Mouse (Mus musculus): Measurements from ENCODE around the gene Rin1.
"Not testable (repeated sequence)": the region's sequence is repeated elsewhere in the genome, so short reads cannot be mapped to it uniquely, and the experiment has no call there.

Rin1 gene

DNA sequence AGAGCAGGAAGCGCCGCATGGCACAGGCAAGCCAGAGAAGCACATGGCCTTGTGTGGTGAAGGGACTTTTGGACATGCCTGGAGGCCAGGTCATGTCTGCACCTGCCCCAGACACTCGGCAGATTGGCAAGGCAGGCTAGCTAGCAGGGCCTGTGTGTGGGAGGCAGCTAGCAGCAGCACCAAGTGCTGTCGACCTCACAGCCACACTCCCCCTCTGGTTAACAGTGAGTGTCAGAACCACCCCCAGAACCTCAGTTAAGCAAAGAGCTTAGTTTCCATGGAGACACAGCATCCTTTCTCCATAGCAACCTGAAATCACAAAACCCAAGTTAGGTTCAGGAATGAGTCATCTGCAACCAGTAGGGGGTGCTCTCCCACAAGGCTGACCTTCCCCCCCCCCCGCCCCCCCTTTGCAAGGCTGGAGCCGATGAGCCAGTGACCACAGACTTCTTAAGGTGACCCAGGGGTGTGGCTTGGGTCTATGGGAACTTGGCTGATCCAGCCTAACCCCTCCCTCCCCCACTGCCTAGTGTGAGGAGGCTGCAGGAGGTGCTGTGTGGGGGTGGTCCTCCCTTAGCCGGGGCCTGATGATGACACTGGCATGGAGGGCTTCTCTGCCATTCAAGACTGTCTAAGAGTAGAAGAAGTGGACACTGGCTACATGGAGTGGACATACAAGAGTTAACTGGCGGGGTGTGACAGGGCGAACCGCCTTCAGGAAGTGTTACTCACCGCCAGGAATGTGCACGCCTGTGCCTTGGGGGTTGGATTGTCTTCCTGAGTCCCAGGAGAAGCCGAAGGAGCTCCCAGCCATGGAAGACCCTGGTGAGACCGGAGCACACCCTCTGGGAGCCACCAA, at the start of gene Rin1:
Gene Rin1 (plus strand): TSS at position 435 of the 859 bp plus-strand sequence.
- DNase-seq (ENCODE audit: low read depth, low spot score), result no peak

- DNase-seq (ENCODE audit: low read depth, low spot score), result peak; percentile 66
These were observed 48.4 kb upstream of the Rin1 start for GRCm38 (mm10) chr19:5001666-5002406.

- DNase-seq (ENCODE audit: low read depth, low spot score), result not testable (repeated sequence)
These were observed 46.6 kb upstream of the Rin1 start for GRCm38 (mm10) chr19:5003644-5004043.

DNA sequence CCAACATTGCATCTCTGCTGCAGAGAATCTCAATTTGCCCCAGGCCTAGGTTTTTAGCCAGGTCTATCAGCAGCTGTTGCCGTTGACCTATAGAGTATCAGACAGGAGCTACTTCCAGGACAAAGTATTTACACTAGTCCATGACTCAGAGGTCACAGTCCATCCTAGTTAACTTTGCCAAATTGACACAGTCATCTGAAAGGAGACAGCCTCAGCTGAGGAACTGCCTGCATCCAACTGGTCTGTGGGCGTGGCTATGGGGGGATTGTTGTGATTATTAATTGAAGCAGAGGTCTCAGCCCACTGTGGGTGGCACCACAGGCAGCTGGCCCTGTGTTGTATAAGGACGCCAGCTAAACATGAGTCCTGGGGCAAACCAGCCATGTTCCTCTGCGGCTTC, 45.4 kb upstream of the Rin1 start:
- no peak for DNase-seq (ENCODE audit: low read depth, low spot score)

DNA sequence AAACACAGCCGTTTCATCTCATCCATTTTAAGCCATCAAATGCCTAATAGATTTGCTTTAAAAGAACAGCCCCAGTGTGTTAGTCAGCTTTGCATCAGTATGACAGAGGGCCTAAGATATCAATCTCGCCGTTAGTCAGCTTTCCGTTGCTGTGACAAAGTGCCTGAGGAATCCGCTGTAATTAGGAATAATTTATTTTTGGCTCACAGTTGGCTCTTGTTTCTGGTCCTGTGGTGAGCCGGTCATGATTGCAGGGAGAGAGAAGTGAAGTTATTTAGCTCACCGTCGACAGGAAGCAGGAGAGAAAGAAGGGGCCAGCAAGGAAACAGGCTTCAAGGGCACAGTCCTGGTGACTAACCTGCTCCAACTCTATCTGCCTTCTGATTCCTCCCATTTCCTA, 37.1 kb upstream of the Rin1 start:
- no peak for DNase-seq (ENCODE audit: low read depth, low spot score)

DNA sequence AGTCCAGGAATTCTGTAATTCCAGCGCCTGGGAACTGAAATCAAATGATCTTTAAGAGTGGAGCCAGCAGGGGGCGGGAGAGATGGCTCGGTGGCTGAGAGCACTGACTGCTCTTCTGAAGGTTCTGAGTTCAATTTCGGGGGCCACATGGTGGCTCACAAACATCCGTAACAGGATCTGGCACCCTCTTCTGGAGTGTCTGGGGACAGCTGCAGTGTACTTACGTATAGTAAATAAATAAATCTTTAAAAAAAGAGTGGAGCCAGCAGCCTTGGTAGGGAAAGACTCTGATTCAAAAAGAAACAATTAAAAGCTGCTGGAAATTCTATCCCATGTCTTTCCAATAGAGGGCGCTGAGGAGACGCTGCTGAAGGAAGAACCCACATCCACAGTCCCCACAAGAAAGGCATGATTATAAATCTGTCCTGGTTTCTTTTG, 35.3 kb upstream of the Rin1 start:
- DNase-seq (ENCODE audit: low read depth, low spot score), result no peak

GRCm38 (mm10) chr19:5016221-5016742, 34.0 kb upstream of the Rin1 start:
- no peak for DNase-seq (ENCODE audit: low read depth, low spot score)

DNA sequence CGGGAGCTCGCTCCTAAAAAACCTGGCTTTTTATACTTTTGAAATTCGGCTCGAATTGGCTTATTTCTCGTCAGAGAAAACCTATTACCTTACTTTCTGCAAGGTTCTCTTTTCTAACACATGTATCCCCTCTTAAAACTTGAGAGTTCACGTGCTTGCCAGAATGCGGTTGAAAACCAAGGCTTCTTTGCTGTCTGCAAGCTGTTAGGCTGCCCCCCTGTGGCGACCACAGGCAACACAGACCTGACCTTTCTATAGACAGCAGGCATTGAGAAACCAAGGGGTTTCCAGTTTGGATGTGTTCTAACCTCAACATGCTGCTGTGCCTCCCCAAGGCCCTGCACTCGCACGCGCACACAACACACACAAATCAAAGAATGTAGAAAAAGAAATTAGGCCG, 33.5 kb upstream of the Rin1 start:
- no peak for DNase-seq (ENCODE audit: low read depth, low spot score)

DNA sequence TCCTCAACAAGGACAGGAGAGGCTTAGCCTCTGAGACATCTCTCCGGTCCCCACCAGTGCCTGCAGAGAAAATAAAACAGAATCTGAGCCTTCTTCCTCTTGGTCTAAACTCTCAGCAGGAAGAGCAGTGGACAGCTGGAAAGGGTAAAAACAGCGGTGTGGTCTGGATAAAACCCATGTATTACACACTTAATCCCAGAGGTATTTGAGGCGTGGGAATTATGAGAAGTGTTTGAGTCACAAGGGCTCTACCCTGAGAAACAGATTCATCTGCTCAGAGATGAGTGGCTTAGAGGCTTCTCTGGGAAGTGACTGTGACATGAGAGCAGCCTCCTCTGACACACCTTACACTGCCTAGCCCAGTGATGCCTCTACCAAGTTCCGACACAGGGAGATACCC, 32.7 kb upstream of the Rin1 start:
- no peak for DNase-seq (ENCODE audit: low read depth, low spot score)

GRCm38 (mm10) chr19:5018191-5018590, 32.1 kb upstream of the Rin1 start:
- DNase-seq (ENCODE audit: low read depth, low spot score), result no peak

GRCm38 (mm10) chr19:5021416-5021815, 28.9 kb upstream of the Rin1 start:
- DNase-seq (ENCODE audit: low read depth, low spot score), result no peak

GRCm38 (mm10) chr19:5023621-5024479, 26.4 kb upstream of the Rin1 start, which contains the start of gene Slc29a2:
Gene Slc29a2, plus strand, starts transcription at chr19:5023860.
- peak; percentile 77 for DNase-seq (ENCODE audit: low read depth, low spot score)

DNA sequence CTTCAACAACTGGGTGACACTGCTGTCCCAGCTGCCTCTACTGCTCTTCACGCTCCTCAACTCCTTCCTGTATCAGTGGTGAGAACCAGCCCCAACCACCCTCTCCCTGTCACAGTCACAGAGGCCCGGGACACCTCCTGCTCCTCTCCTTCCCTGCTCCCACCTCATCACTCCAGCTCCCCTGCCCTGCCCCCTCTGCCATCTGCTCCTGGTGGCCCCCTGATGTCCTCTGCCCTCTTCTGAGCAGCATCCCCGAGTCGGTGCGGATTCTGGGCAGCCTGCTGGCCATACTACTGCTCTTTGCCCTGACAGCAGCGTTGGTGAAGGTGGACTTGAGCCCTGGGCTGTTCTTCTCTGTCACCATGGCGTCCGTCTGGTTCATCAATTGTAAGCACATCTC, 24.2 kb upstream of the Rin1 start:
- DNase-seq (ENCODE audit: low read depth, low spot score), result no peak

GRCm38 (mm10) chr19:5032686-5033085, 17.6 kb upstream of the Rin1 start:
- DNase-seq (ENCODE audit: low read depth, low spot score), result no peak

GRCm38 (mm10) chr19:5036577-5036976, 13.7 kb upstream of the Rin1 start:
- DNase-seq (ENCODE audit: low read depth, low spot score), result no peak

DNA sequence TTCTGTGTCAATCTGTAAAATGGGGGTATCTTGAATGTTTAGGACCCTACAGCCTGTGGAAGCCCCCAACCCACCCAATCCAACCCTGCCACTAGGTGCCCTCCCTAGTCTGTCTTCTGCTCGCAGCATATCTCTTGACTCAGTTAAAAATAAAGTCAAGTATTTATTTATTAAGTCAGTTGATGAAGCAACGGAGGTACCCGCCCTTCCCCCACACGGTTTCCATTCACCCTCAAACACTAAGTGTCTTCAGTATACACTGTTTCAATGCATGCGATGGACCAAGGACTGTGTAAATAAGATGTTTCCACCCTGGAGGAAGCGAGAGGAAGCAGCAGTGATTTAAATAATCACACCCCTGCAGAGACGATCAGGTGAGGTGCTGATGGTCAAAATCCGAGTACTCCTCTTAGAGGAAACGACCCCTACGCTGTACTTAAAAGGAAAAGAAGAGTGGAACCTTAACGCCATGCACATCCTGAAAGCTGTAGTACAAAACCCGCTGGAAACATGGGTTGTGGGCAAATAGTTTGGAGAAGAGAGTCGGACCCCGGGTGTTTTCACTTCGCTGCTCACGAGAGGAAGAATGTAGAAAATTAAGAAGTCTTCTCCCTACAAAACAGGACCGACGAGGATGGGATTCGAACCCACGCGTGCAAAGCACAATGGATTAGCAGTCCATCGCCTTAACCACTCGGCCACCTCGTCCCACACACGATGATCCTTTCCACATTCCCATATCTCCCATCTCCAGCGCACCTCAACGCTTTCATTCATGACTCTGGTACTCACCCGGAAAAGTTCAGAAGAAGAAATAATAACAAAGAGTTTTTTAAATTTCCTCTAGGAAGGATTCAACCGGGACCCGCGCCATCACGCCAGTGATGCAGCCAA, 12.4 kb upstream of the Rin1 start:
- peak; percentile 77 for DNase-seq (ENCODE audit: low read depth, low spot score)

DNA sequence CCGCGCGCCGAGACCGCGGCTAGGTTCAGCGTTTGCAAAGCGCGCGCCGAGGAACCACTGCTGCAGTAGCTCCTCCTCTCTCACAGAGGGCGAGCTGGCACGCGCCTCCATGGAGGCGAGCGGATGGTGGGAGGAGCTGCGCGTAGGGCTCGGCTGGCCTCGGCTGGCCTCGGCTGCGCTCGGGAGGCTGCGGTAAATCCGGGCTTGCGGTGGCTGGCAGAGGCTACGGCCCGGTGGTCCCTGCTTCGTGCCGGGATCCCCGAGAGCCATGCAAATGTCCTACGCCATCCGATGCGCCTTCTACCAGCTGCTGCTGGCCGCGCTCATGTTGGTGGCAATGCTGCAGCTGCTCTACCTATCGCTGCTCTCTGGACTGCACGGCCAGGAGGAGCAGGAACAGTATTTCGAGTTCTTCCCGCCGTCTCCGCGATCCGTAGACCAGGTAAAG, 11.5 kb upstream of the Rin1 start, which contains the start of the genes B4gat1 and AC124502.3:
Gene B4gat1 (plus strand): TSS at position 118 of the 448 bp plus-strand sequence.
Gene AC124502.3 (plus strand): TSS at position 183 of the 448 bp plus-strand sequence.
- DNase-seq (ENCODE audit: low read depth, low spot score), result peak; percentile 77

DNA sequence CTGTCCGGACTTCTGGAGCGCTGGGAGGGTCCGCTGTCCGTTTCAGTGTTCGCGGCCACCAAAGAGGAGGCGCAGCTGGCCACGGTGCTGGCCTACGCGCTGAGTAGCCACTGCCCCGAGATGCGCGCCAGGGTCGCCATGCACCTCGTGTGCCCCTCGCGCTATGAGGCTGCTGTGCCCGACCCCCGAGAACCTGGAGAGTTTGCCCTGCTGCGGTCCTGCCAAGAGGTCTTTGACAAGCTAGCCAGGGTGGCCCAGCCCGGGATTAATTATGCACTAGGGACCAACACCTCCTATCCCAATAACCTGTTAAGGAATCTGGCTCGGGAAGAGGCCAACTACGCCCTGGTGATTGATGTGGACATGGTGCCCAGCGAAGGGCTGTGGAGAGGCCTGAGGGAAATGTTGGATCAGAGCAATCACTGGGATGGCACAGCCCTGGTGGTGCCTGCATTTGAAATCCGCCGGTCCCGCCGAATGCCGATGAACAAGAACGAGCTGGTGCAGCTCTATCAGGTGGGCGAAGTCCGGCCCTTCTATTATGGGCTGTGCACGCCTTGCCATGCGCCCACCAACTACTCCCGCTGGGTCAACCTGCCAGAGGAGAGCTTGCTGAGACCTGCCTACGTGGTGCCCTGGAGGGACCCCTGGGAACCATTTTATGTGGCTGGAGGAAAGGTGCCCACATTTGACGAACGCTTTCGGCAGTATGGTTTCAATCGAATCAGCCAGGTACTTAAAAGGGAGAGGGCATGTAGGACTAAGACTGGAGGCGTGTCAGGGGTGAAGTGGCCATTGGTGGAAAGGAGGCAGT, 10.8 kb upstream of the Rin1 start:
- no peak for DNase-seq (ENCODE audit: low read depth, low spot score)

DNA sequence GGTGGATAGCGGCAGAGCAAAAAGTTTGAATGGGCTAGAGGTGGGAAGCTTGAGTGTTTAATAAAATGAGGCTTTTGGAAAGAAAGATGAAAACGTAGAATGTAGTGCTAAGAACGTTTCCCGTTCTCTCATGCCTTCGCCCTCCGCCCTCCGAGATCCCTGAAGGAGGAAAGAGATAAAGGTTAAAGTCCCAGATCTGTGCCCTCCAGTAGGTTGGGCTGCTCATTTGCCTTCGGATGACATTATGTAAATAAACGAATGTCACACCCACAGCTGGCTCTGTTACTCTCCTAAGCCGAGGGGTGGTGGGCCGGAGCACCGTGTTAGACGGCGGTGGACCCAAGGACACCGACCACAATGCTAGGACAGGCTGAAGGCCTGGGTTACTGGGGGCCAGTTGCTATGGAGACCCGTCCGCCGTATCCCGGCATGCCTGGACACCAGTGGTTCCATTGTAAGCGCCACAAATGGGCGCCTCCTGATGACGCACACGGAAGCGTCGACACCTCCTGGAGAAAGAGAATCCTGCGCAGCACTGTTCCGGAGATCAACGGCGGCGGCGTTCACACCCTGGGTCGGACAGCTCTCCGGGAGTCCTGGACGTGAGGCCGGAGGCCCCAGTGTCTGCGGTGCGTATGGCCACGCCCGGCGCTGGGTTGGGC, 9.3 kb upstream of the Rin1 start, which contains the start of gene Brms1:
Gene Brms1 (plus strand): TSS at position 493 of the 662 bp plus-strand sequence.
- peak; percentile 90 for DNase-seq (ENCODE audit: low read depth, low spot score)
